Mouse (Mus musculus): ENCODE measurements around the gene Syt16. TPM values are rescaled to one million over a fixed set of nuclear protein-coding genes. Genes with fewer than 3 reads are reported as not detected.

Syt16 gene
- total RNA-seq, 2 experiments from 2014 or later: 113 TPM

GRCm38 (mm10) chr12:74188243-74188785 is 190.9 kb downstream of the Syt16 start:
- intact Hi-C loops (cut with DNase I): no loop called here

GRCm38 (mm10) chr12:74188815-74189214 is 191.4 kb downstream of the Syt16 start:
- peak; percentile 42 to 44 for DNase-seq (ENCODE audit: extremely low spot score in 1 of 2, low spot score in 2 of 2)
- intact Hi-C loops (cut with DNase I): no loop called here

More at GRCm38 (mm10) chr12:74188243-74188785, 190.9 kb downstream of the Syt16 start:
- DNase-seq (ENCODE audit: extremely low spot score in 1 of 2, low spot score in 2 of 2): peak; percentile 26 to 27

- intact Hi-C loops (cut with DNase I): loop anchor here (10.0 kb wide), 1 partner anchor 135 kb away; no protein-coding TSS in a partner anchor
- DNase-seq (ENCODE audit: extremely low spot score in 1 of 2, low spot score in 2 of 2): no peak
These were observed 192.4 kb downstream of the Syt16 start for GRCm38 (mm10) chr12:74189840-74190239.

GRCm38 (mm10) chr12:74190297-74190696 is 192.8 kb downstream of the Syt16 start:
- intact Hi-C loops (cut with DNase I): loop anchor here (10.0 kb wide), 1 partner anchor 135 kb away; no protein-coding TSS in a partner anchor

GRCm38 (mm10) chr12:74192552-74192951 is 195.1 kb downstream of the Syt16 start:
- no peak for DNase-seq (ENCODE audit: extremely low spot score in 1 of 2, low spot score in 2 of 2)
- intact Hi-C loops (cut with DNase I): loop anchor here (10.0 kb wide), 1 partner anchor 138 kb away; no protein-coding TSS in a partner anchor

More at GRCm38 (mm10) chr12:74190297-74190696, 192.8 kb downstream of the Syt16 start:
- DNase-seq (ENCODE audit: extremely low spot score in 1 of 2, low spot score in 2 of 2): no peak

GRCm38 (mm10) chr12:74201410-74201809 is 203.9 kb downstream of the Syt16 start:
- intact Hi-C loops (cut with DNase I): no loop called here
- DNase-seq (ENCODE audit: extremely low spot score in 1 of 2, low spot score in 2 of 2): no peak

GRCm38 (mm10) chr12:74202431-74203042 is 205.1 kb downstream of the Syt16 start:
- DNase-seq (ENCODE audit: extremely low spot score in 1 of 2, low spot score in 2 of 2): no peak
- intact Hi-C loops (cut with DNase I): no loop called here

GRCm38 (mm10) chr12:74212156-74212555 is 214.7 kb downstream of the Syt16 start:
- no peak for DNase-seq (ENCODE audit: extremely low spot score in 1 of 2, low spot score in 2 of 2)
- intact Hi-C loops (cut with DNase I): no loop called here

GRCm38 (mm10) chr12:74216103-74216728 is 218.8 kb downstream of the Syt16 start:
- no peak for DNase-seq (ENCODE audit: extremely low spot score in 1 of 2, low spot score in 2 of 2)
- intact Hi-C loops (cut with DNase I): no loop called here

GRCm38 (mm10) chr12:74219909-74220308 is 222.4 kb downstream of the Syt16 start:
- DNase-seq (ENCODE audit: extremely low spot score in 1 of 2, low spot score in 2 of 2): no peak
- intact Hi-C loops (cut with DNase I): no loop called here

- intact Hi-C loops (cut with DNase I): no loop called here
- no peak for DNase-seq (ENCODE audit: extremely low spot score in 1 of 2, low spot score in 2 of 2)
These were observed 223.2 kb downstream of the Syt16 start for GRCm38 (mm10) chr12:74220651-74221050.

GRCm38 (mm10) chr12:74230808-74231207 is 233.3 kb downstream of the Syt16 start:
- intact Hi-C loops (cut with DNase I): loop anchor here (5.0 kb wide), 2 partner anchors 36 to 51 kb away; no protein-coding TSS in a partner anchor
- DNase-seq (ENCODE audit: extremely low spot score in 1 of 2, low spot score in 2 of 2): no peak

- intact Hi-C loops (cut with DNase I): loop anchor here (5.0 kb wide), 2 partner anchors 34 to 49 kb away; no protein-coding TSS in a partner anchor
- no peak for DNase-seq (ENCODE audit: extremely low spot score in 1 of 2, low spot score in 2 of 2)
These were observed 235.4 kb downstream of the Syt16 start for GRCm38 (mm10) chr12:74232845-74233244.

- intact Hi-C loops (cut with DNase I): no loop called here
- no peak for DNase-seq (ENCODE audit: extremely low spot score in 1 of 2, low spot score in 2 of 2)
These were observed 238.7 kb downstream of the Syt16 start for GRCm38 (mm10) chr12:74236191-74236590.

- intact Hi-C loops (cut with DNase I): no loop called here
- peak; percentile 71 for DNase-seq (ENCODE audit: extremely low spot score in 1 of 2, low spot score in 2 of 2)
These were observed 240.6 kb downstream of the Syt16 start for GRCm38 (mm10) chr12:74238056-74238455.

- no peak for DNase-seq (ENCODE audit: extremely low spot score in 1 of 2, low spot score in 2 of 2)
- intact Hi-C loops (cut with DNase I): no loop called here
These were observed 241.3 kb downstream of the Syt16 start for GRCm38 (mm10) chr12:74238806-74239205.

GRCm38 (mm10) chr12:74264846-74265245 is 267.4 kb downstream of the Syt16 start:
- no peak for DNase-seq (ENCODE audit: extremely low spot score in 1 of 2, low spot score in 2 of 2)

GRCm38 (mm10) chr12:74267049-74267448 is 269.6 kb downstream of the Syt16 start:
- intact Hi-C loops (cut with DNase I): loop anchor here (5.0 kb wide), 1 partner anchor 35 kb away; no protein-coding TSS in a partner anchor
- DNase-seq (ENCODE audit: extremely low spot score in 1 of 2, low spot score in 2 of 2): no peak

More at GRCm38 (mm10) chr12:74264846-74265245, 267.4 kb downstream of the Syt16 start:
- intact Hi-C loops (cut with DNase I): loop anchor here (5.0 kb wide), 1 partner anchor 33 kb away; no protein-coding TSS in a partner anchor

- intact Hi-C loops (cut with DNase I): loop anchor here (5.0 kb wide), 1 partner anchor 36 kb away; no protein-coding TSS in a partner anchor
- no peak for DNase-seq (ENCODE audit: extremely low spot score in 1 of 2, low spot score in 2 of 2)
These were observed 271.3 kb downstream of the Syt16 start for GRCm38 (mm10) chr12:74268644-74269285.
